Mouse (Mus musculus): Measurements from ENCODE around the gene Slc51b. TPM values are rescaled to one million over a fixed set of nuclear protein-coding genes. Genes with fewer than 3 reads are reported as not detected.

Slc51b gene
- polyA plus RNA-seq, 2 experiments, result not detected

GRCm38 (mm10) chr9:65411326-65411725, 11.4 kb downstream of the Slc51b start:
- Histone ChIP-seq H3K27me3 (ENCODE audit: control insufficient read depth, insufficient read depth, low read length) (no peaks in the 10 kb centered on the region), H3K9me3 (ENCODE audit: control insufficient read depth, low read length) (no peaks in the 10 kb centered on the region), H3K36me3 (ENCODE audit: control insufficient read depth, insufficient read depth, low read length) (no peaks in the 10 kb centered on the region), H3K27ac (replicated peaks; ENCODE audit: low read depth, low read length) (no peak overlapping the region), H3K9ac (ENCODE audit: low read depth, low read length, severe bottlenecking) (no peak overlapping the region), H3K4me1 (ENCODE audit: control insufficient read depth, insufficient read depth, low read length) (no peaks in the 10 kb centered on the region), H3K4me2 (replicated peaks; ENCODE audit: low read depth, low read length, severe bottlenecking) (no peak overlapping the region), H3K4me3 (replicated peaks; ENCODE audit: low read length) (no peak overlapping the region)
- ATAC-seq (ENCODE audit: low FRiP score, low read depth), result no peak
- no peak for DNase-seq (ENCODE audit: low spot score)
- no peak for TF ChIP-seq POLR2A (IDR thresholded peaks at IDR 0.05; ENCODE audit: borderline replicate concordance, extremely low read depth, insufficient read depth, insufficient read length)
- 60% methylated on average over 3 of the region's 3 CpGs for WGBS

GRCm38 (mm10) chr9:65410378-65410777, 12.4 kb downstream of the Slc51b start:
- TF ChIP-seq POLR2A (IDR thresholded peaks at IDR 0.05; ENCODE audit: borderline replicate concordance, extremely low read depth, insufficient read depth, insufficient read length), result no peak
- ATAC-seq (ENCODE audit: low FRiP score, low read depth), result no peak
- Histone ChIP-seq H3K4me3 (replicated peaks; ENCODE audit: low read length) (no peak overlapping the region), H3K27me3 (ENCODE audit: control insufficient read depth, insufficient read depth, low read length) (no peaks in the 10 kb centered on the region), H3K9ac (ENCODE audit: low read depth, low read length, severe bottlenecking) (no peak overlapping the region), H3K36me3 (ENCODE audit: control insufficient read depth, insufficient read depth, low read length) (no peaks in the 10 kb centered on the region), H3K27ac (replicated peaks; ENCODE audit: low read depth, low read length) (no peak overlapping the region), H3K9me3 (ENCODE audit: control insufficient read depth, low read length) (no peaks in the 10 kb centered on the region), H3K4me1 (ENCODE audit: control insufficient read depth, insufficient read depth, low read length) (no peaks in the 10 kb centered on the region), H3K4me2 (replicated peaks; ENCODE audit: low read depth, low read length, severe bottlenecking) (no peak overlapping the region)
- WGBS, result 93% methylated on average over 8 of the region's 8 CpGs
- no peak for DNase-seq (ENCODE audit: low spot score)

GRCm38 (mm10) chr9:65408871-65409295, 13.9 kb downstream of the Slc51b start:
- no peak overlapping the region for H3K27ac ChIP-seq (replicated peaks; ENCODE audit: low read depth, low read length)
- H3K4me1 ChIP-seq (ENCODE audit: control insufficient read depth, insufficient read depth, low read length), result no peaks in the 10 kb centered on the region
- ATAC-seq (ENCODE audit: low FRiP score, low read depth), result no peak
- no peak overlapping the region for H3K4me2 ChIP-seq (replicated peaks; ENCODE audit: low read depth, low read length, severe bottlenecking)
- H3K9ac ChIP-seq (ENCODE audit: low read depth, low read length, severe bottlenecking), result no peak overlapping the region
- 66% methylated on average over 5 of the region's 5 CpGs for WGBS
- no peak overlapping the region for H3K4me3 ChIP-seq (replicated peaks; ENCODE audit: low read length)
- no peaks in the 10 kb centered on the region for H3K27me3 ChIP-seq (ENCODE audit: control insufficient read depth, insufficient read depth, low read length)
- no peaks in the 10 kb centered on the region for H3K9me3 ChIP-seq (ENCODE audit: control insufficient read depth, low read length)
- no peak for TF ChIP-seq POLR2A (IDR thresholded peaks at IDR 0.05; ENCODE audit: borderline replicate concordance, extremely low read depth, insufficient read depth, insufficient read length)
- no peak for DNase-seq (ENCODE audit: low spot score)
- no peaks in the 10 kb centered on the region for H3K36me3 ChIP-seq (ENCODE audit: control insufficient read depth, insufficient read depth, low read length)

- Histone ChIP-seq H3K4me1 (ENCODE audit: control insufficient read depth, insufficient read depth, low read length) (no peaks in the 10 kb centered on the region), H3K36me3 (ENCODE audit: control insufficient read depth, insufficient read depth, low read length) (no peaks in the 10 kb centered on the region), H3K27ac (replicated peaks; ENCODE audit: low read depth, low read length) (no peak overlapping the region)
Observed at GRCm38 (mm10) chr9:65407861-65408260, 14.9 kb downstream of the Slc51b start.

GRCm38 (mm10) chr9:65407327-65407726, 15.4 kb downstream of the Slc51b start:
- DNase-seq (ENCODE audit: low spot score) (no peak), ATAC-seq (ENCODE audit: low FRiP score, low read depth) (no peak)
- Histone ChIP-seq H3K36me3 (ENCODE audit: control insufficient read depth, insufficient read depth, low read length) (no peaks in the 10 kb centered on the region), H3K4me3 (replicated peaks; ENCODE audit: low read length) (no peak overlapping the region), H3K4me2 (replicated peaks; ENCODE audit: low read depth, low read length, severe bottlenecking) (no peak overlapping the region), H3K9me3 (ENCODE audit: control insufficient read depth, low read length) (no peaks in the 10 kb centered on the region), H3K27ac (replicated peaks; ENCODE audit: low read depth, low read length) (no peak overlapping the region), H3K27me3 (ENCODE audit: control insufficient read depth, insufficient read depth, low read length) (no peaks in the 10 kb centered on the region), H3K4me1 (ENCODE audit: control insufficient read depth, insufficient read depth, low read length) (no peaks in the 10 kb centered on the region), H3K9ac (ENCODE audit: low read depth, low read length, severe bottlenecking) (no peak overlapping the region)
- WGBS, result 74% methylated on average over 5 of the region's 5 CpGs
- TF ChIP-seq POLR2A (IDR thresholded peaks at IDR 0.05; ENCODE audit: borderline replicate concordance, extremely low read depth, insufficient read depth, insufficient read length), result no peak

More at GRCm38 (mm10) chr9:65407861-65408260, 14.9 kb downstream of the Slc51b start:
- no peaks in the 10 kb centered on the region for H3K9me3 ChIP-seq (ENCODE audit: control insufficient read depth, low read length)
- no peak overlapping the region for H3K4me2 ChIP-seq (replicated peaks; ENCODE audit: low read depth, low read length, severe bottlenecking)
- no peak overlapping the region for H3K4me3 ChIP-seq (replicated peaks; ENCODE audit: low read length)
- no peak overlapping the region for H3K9ac ChIP-seq (ENCODE audit: low read depth, low read length, severe bottlenecking)
- ATAC-seq (ENCODE audit: low FRiP score, low read depth) (no peak), DNase-seq (ENCODE audit: low spot score) (no peak)
- no peaks in the 10 kb centered on the region for H3K27me3 ChIP-seq (ENCODE audit: control insufficient read depth, insufficient read depth, low read length)
- no peak for TF ChIP-seq POLR2A (IDR thresholded peaks at IDR 0.05; ENCODE audit: borderline replicate concordance, extremely low read depth, insufficient read depth, insufficient read length)
- 82% methylated on average over 3 of the region's 3 CpGs for WGBS

- H3K27ac ChIP-seq (replicated peaks; ENCODE audit: low read depth, low read length), result no peak overlapping the region
- no peak for TF ChIP-seq POLR2A (IDR thresholded peaks at IDR 0.05; ENCODE audit: borderline replicate concordance, extremely low read depth, insufficient read depth, insufficient read length)
- H3K36me3 ChIP-seq (ENCODE audit: control insufficient read depth, insufficient read depth, low read length), result no peaks in the 10 kb centered on the region
- no peaks in the 10 kb centered on the region for H3K4me1 ChIP-seq (ENCODE audit: control insufficient read depth, insufficient read depth, low read length)
- H3K27me3 ChIP-seq (ENCODE audit: control insufficient read depth, insufficient read depth, low read length), result no peaks in the 10 kb centered on the region
- no peak overlapping the region for H3K4me3 ChIP-seq (replicated peaks; ENCODE audit: low read length)
- no peak overlapping the region for H3K9ac ChIP-seq (ENCODE audit: low read depth, low read length, severe bottlenecking)
- 81% methylated on average over 2 of the region's 2 CpGs for WGBS
- no peaks in the 10 kb centered on the region for H3K9me3 ChIP-seq (ENCODE audit: control insufficient read depth, low read length)
- DNase-seq (ENCODE audit: low spot score) (no peak), ATAC-seq (ENCODE audit: low FRiP score, low read depth) (no peak)
- H3K4me2 ChIP-seq (replicated peaks; ENCODE audit: low read depth, low read length, severe bottlenecking), result no peak overlapping the region
Observed at GRCm38 (mm10) chr9:65405184-65405449, 17.6 kb downstream of the Slc51b start.

Measured in limb, embryonic 14.5 days (tissue).